In genomic region chr19:53259541-53259940, GRCm38 (mm10) we compare ENCODE assay signal across 10 mouse cellular contexts. TPM values are rescaled to one million over a fixed set of nuclear protein-coding genes. Genes with fewer than 3 reads are reported as not detected.
DNase-seq lines count a peak whose midpoint lies in the region; ATAC-seq and TF ChIP-seq lines count a peak whose summit lies in the region.
"Had no signal": no experiment of that assay in that cellular context is flagged by ENCODE, and none has a peak within 500 bp of the region (broad histone marks: within the 10 kb centered on the region; RNA-seq: fewer than 3 reads in every experiment).

No protein-coding gene starts in this region.

- peaks cover 30% of the 10 kb centered on the region for H3K4me1 ChIP-seq in cerebellum, adult 2 months (ENCODE audit: control insufficient read depth, insufficient read depth, low read length)
- H3K4me1 ChIP-seq in forebrain, embryonic 15.5 days, result 0 out of 2 replicates have a peak, but pooled peaks cover 10% of the 10 kb centered on the region
- H3K4me1 ChIP-seq in liver, embryonic 15.5 days (replicated peaks), result peaks cover 88% of the 10 kb centered on the region

- no peaks in the 10 kb centered on the region for H3K9me3 ChIP-seq in forebrain, embryonic 15.5 days
- no peaks in the 10 kb centered on the region for H3K9me3 ChIP-seq in liver, embryonic 15.5 days (replicated peaks)
- H3K9me3 ChIP-seq: G1E had no signal

- 14% methylated on average over 5 of the region's 5 CpGs for WGBS in cerebellum, adult 2 months
- 48% methylated on average over 5 of the region's 5 CpGs for WGBS in forebrain, embryonic 15.5 days
- WGBS in liver, embryonic 15.5 days (ENCODE audit: insufficient replicate concordance), result 40% methylated on average over 5 of the region's 5 CpGs

- H3K4me2 ChIP-seq in forebrain, embryonic 15.5 days (replicated peaks), result no peak overlapping the region
- peak overlapping the region; percentile 79 for H3K4me2 ChIP-seq in liver, embryonic 15.5 days

- no peak for TF ChIP-seq CTCF in cerebellum, adult 2 months (IDR thresholded peaks at IDR 0.05; ENCODE audit: borderline replicate concordance, insufficient read depth, low read depth, low read length)

- H3K27me3 ChIP-seq in cerebellum, adult 2 months (ENCODE audit: control insufficient read depth, insufficient read depth, low read length), result no peaks in the 10 kb centered on the region
- no peaks in the 10 kb centered on the region for H3K27me3 ChIP-seq in forebrain, embryonic 15.5 days
- H3K27me3 ChIP-seq in liver, embryonic 15.5 days, result peaks cover 40% of the 10 kb centered on the region

- no peaks in the 10 kb centered on the region for H3K36me3 ChIP-seq in forebrain, embryonic 15.5 days
- H3K36me3 ChIP-seq in liver, embryonic 15.5 days (replicated peaks), result no peaks in the 10 kb centered on the region
- H3K36me3 ChIP-seq: G1E had no signal

- no peak overlapping the region for H3K4me3 ChIP-seq in cerebellum, adult 2 months (replicated peaks; ENCODE audit: insufficient read depth, low read depth, low read length)
- H3K4me3 ChIP-seq in forebrain, embryonic 15.5 days, result no peak overlapping the region
- peak overlapping the region; percentile 42 for H3K4me3 ChIP-seq in liver, embryonic 15.5 days (replicated peaks)

- H3K27ac ChIP-seq in cerebellum, adult 2 months (ENCODE audit: insufficient read depth, low read length), result no peak overlapping the region
- H3K27ac ChIP-seq in forebrain, embryonic 15.5 days (replicated peaks), result no peak overlapping the region
- peak overlapping the region; percentile 99 for H3K27ac ChIP-seq in liver, embryonic 15.5 days (replicated peaks)

- ATAC-seq in forebrain, embryonic 15.5 days (replicated peaks), result peak; percentile 72
- ATAC-seq in liver, embryonic 15.5 days (ENCODE audit: insufficient read depth), result peak; percentile 6; the same call in 1 of the 2 replicates

- H3K9ac ChIP-seq in forebrain, embryonic 15.5 days (replicated peaks), result no peak overlapping the region
- peak overlapping the region; percentile 64 for H3K9ac ChIP-seq in liver, embryonic 15.5 days

- TF ChIP-seq POLR2A in cerebellum, adult 2 months (IDR thresholded peaks at IDR 0.05; ENCODE audit: borderline replicate concordance, insufficient read depth, low read length), result no peak

- DNase-seq in brain, adult 2 months (ENCODE audit: low read depth, low spot score), result peak; percentile 93
- DNase-seq in cerebellum, adult 2 months, result peak; percentile 62 to 80
- no peak for DNase-seq in right cerebral cortex, adult 18-20 months
- no peak for DNase-seq in spleen, postnatal 14 days (ENCODE audit: low spot score in 2 of 2)
- DNase-seq in neural tube, embryonic 10.5 days (ENCODE audit: extremely low spot score, low spot score), result no peak
- DNase-seq: right cerebral cortex, postnatal 14 days; thymus, postnatal 4 days had no signal

RNA-seq across cellular contexts. Expression of gene Mxi1, which starts 50.8 kb away (rescaled TPM):
- 71.8 and 72.4 TPM in 2 replicates for polyA plus RNA-seq in cerebellum, adult 2 months (2012; rRNA removed)
- 62.0 and 68.4 TPM in 2 replicates for polyA plus RNA-seq in forebrain, embryonic 15.5 days (2015; fragmentation: Nextera tagmentation; extraction: Ambion mirVana)
- polyA plus RNA-seq in liver, embryonic 15.5 days (2015; fragmentation: Nextera tagmentation; extraction: Ambion mirVana), result 34.8 and 38.3 TPM in 2 replicates

Comparison
In these comparisons a context has a peak if more than half of its experiments do, and no peak if none do; other contexts are left out.
1. DNase-seq: peak in brain, adult 2 months (single experiment) and cerebellum, adult 2 months (2 of 2); none in right cerebral cortex, adult 18-20 months (single experiment), spleen, postnatal 14 days (0 of 2) and neural tube, embryonic 10.5 days (single experiment).